Mouse (Mus musculus) kidney, embryonic 15.5 days (tissue): ENCODE measurements around the gene Enho. TPM values are rescaled to one million over a fixed set of nuclear protein-coding genes. Genes with fewer than 3 reads are reported as not detected.

Experiments
- ATAC-seq: fragments of 200-750 bp; cut with Nextera tagmentation; replicated peaks from 2 replicates; pipeline ENCODE4 v1.8.0; 2017; ENCODE audit warnings: moderate TSS enrichment; ENCODE audit not compliant: low FRiP score
- H3K27ac ChIP-seq: fragments of 300-500 bp; sonication (generic); 2 replicates; pipeline ENCODE4 v1.5.1; 2015; ENCODE audit warnings: mild to moderate bottlenecking, inconsistent platforms
- H3K27me3 ChIP-seq: fragments of 300-500 bp; sonication (generic); 2 replicates; pipeline ENCODE4 v1.6.1; 2015; ENCODE audit warnings: inconsistent platforms
- H3K36me3 ChIP-seq: fragments of 300-500 bp; sonication (generic); 2 replicates; pipeline ENCODE4 v1.6.1; 2015; ENCODE audit warnings: inconsistent platforms
- H3K4me1 ChIP-seq: fragments of 300-500 bp; sonication (generic); 2 replicates; pipeline ENCODE4 v1.6.1; 2015; ENCODE audit warnings: inconsistent platforms
- H3K4me2 ChIP-seq: fragments of 300-500 bp; sonication (generic); 2 replicates; pipeline ENCODE4 v1.6.1; 2015; ENCODE audit warnings: moderate library complexity, mild to moderate bottlenecking, inconsistent platforms
- H3K4me3 ChIP-seq: fragments of 300-500 bp; sonication (generic); replicated peaks from 2 replicates; pipeline ENCODE4 v1.5.1; 2015; ENCODE audit warnings: mild to moderate bottlenecking, inconsistent platforms
- H3K9ac ChIP-seq: fragments of 300-500 bp; sonication (generic); 2 replicates; pipeline ENCODE4 v1.6.1; 2015; ENCODE audit warnings: mild to moderate bottlenecking, inconsistent platforms
- H3K9me3 ChIP-seq: fragments of 300-500 bp; sonication (generic); replicated peaks from 2 replicates; pipeline ENCODE4 v1.6.1; 2016; ENCODE audit warnings: inconsistent platforms
- WGBS: fragments of 180-500 bp; shearing (Covaris S2); methylation state at CpG from one replicate; pipeline ENCODE4 v1.1.7; 2015; ENCODE audit warnings: mixed read lengths; 5-methylcytosine and 5-hydroxymethylcytosine counted together
- polyA plus RNA-seq: library from polyadenylated mRNA; unstranded; fragments of >200 nt; fragmentation: Nextera tagmentation; extraction: Ambion mirVana; gene quantifications from 2 replicates; pipeline ENCODE4 v1.2.1, GENCODE M21; 2015

Gene Enho
- polyA plus RNA-seq, 1 experiment from 2014 or later, result 22.6 TPM

- H3K27ac ChIP-seq, result peak overlapping the region; percentile 61
- peak; percentile 34; the same call in 1 of the 2 replicates for ATAC-seq
- peaks cover 81% of the 10 kb centered on the region for H3K4me1 ChIP-seq
These were observed 37.0 kb upstream of the Enho start for GRCm38 (mm10) chr4:41677006-41677629.

GRCm38 (mm10) chr4:41676248-41677005, 36.3 kb upstream of the Enho start:
- Histone ChIP-seq H3K36me3 (no peaks in the 10 kb centered on the region; the same call in 1 of the 2 replicates), H3K4me2 (no peak overlapping the region), H3K4me3 (no peak overlapping the region), H3K4me1 (peaks cover 84% of the 10 kb centered on the region), H3K9me3 (no peaks in the 10 kb centered on the region), H3K9ac (no peak overlapping the region), H3K27me3 (peaks cover 7% of the 10 kb centered on the region; the same call in 1 of the 2 replicates), H3K27ac (peak overlapping the region; percentile 61; the same call in 1 of the 2 replicates)
- 44% methylated on average over 17 of the region's 17 CpGs for WGBS
- peak; percentile 5; the same call in 1 of the 2 replicates for ATAC-seq

More at GRCm38 (mm10) chr4:41677006-41677629, 37.0 kb upstream of the Enho start:
- Histone ChIP-seq H3K27me3 (peaks cover 6% of the 10 kb centered on the region; the same call in 1 of the 2 replicates), H3K4me2 (no peak overlapping the region), H3K4me3 (no peak overlapping the region), H3K9ac (no peak overlapping the region), H3K9me3 (no peaks in the 10 kb centered on the region), H3K36me3 (no peaks in the 10 kb centered on the region; the same call in 1 of the 2 replicates)
- 28% methylated on average over 13 of the region's 13 CpGs for WGBS

- peaks cover 9% of the 10 kb centered on the region; the same call in 1 of the 2 replicates for H3K27me3 ChIP-seq
- H3K27ac ChIP-seq, result no peak overlapping the region
- no peak for ATAC-seq
- 67% methylated on average over 19 of the region's 19 CpGs for WGBS
- no peak overlapping the region for H3K4me3 ChIP-seq
- no peak overlapping the region for H3K9ac ChIP-seq
- H3K4me2 ChIP-seq, result no peak overlapping the region
- H3K4me1 ChIP-seq, result peaks cover 70% of the 10 kb centered on the region
- H3K36me3 ChIP-seq, result peaks cover 22% of the 10 kb centered on the region
- H3K9me3 ChIP-seq, result no peaks in the 10 kb centered on the region
These were observed 33.1 kb upstream of the Enho start for GRCm38 (mm10) chr4:41673186-41673585.

GRCm38 (mm10) chr4:41672522-41672963, 32.4 kb upstream of the Enho start:
- 22% methylated on average over 8 of the region's 8 CpGs for WGBS
- Histone ChIP-seq H3K27ac (peak overlapping the region; percentile 28; the same call in 1 of the 2 replicates), H3K9ac (no peak overlapping the region), H3K27me3 (peaks cover 9% of the 10 kb centered on the region; the same call in 1 of the 2 replicates), H3K36me3 (peaks cover 22% of the 10 kb centered on the region), H3K4me2 (0 out of 2 replicates have a peak overlapping the region, but pooled peaks have one; percentile 2), H3K4me3 (no peak overlapping the region), H3K4me1 (peaks cover 63% of the 10 kb centered on the region), H3K9me3 (no peaks in the 10 kb centered on the region)
- ATAC-seq, result peak; percentile 26

- peak; percentile 12; the same call in 1 of the 2 replicates for ATAC-seq
- no peaks in the 10 kb centered on the region for H3K9me3 ChIP-seq
- H3K4me3 ChIP-seq, result no peak overlapping the region
- H3K27me3 ChIP-seq, result peaks cover 9% of the 10 kb centered on the region; the same call in 1 of the 2 replicates
- 10% methylated on average over 8 of the region's 8 CpGs for WGBS
- peak overlapping the region; percentile 28; the same call in 1 of the 2 replicates for H3K27ac ChIP-seq
- peak overlapping the region; percentile 2; the same call in 1 of the 2 replicates for H3K4me2 ChIP-seq
- H3K4me1 ChIP-seq, result peaks cover 60% of the 10 kb centered on the region
- H3K9ac ChIP-seq, result no peak overlapping the region
- H3K36me3 ChIP-seq, result peaks cover 22% of the 10 kb centered on the region
These were observed 31.9 kb upstream of the Enho start for GRCm38 (mm10) chr4:41671963-41672480.

GRCm38 (mm10) chr4:41671500-41671899, 31.4 kb upstream of the Enho start:
- Histone ChIP-seq H3K36me3 (peaks cover 22% of the 10 kb centered on the region), H3K4me3 (no peak overlapping the region), H3K9ac (no peak overlapping the region), H3K27me3 (0 out of 2 replicates have a peak, but pooled peaks cover 6% of the 10 kb centered on the region), H3K4me2 (no peak overlapping the region; the same call in 1 of the 2 replicates), H3K27ac (0 out of 2 replicates have a peak overlapping the region, but pooled peaks have one; percentile 28), H3K4me1 (peaks cover 60% of the 10 kb centered on the region), H3K9me3 (no peaks in the 10 kb centered on the region)
- ATAC-seq, result peak; percentile 23; the same call in 1 of the 2 replicates
- WGBS, result 19% methylated on average over 5 of the region's 5 CpGs

- H3K36me3 ChIP-seq, result peaks cover 22% of the 10 kb centered on the region
- H3K9me3 ChIP-seq, result no peaks in the 10 kb centered on the region
- H3K27ac ChIP-seq, result no peak overlapping the region
- peaks cover 58% of the 10 kb centered on the region for H3K4me1 ChIP-seq
- 86% methylated on average over 18 of the region's 18 CpGs for WGBS
- H3K4me2 ChIP-seq, result no peak overlapping the region
- no peak overlapping the region for H3K4me3 ChIP-seq
- H3K27me3 ChIP-seq, result 0 out of 2 replicates have a peak, but pooled peaks cover 6% of the 10 kb centered on the region
- no peak overlapping the region for H3K9ac ChIP-seq
- ATAC-seq, result no peak
These were observed 30.7 kb upstream of the Enho start for GRCm38 (mm10) chr4:41670836-41671235.

GRCm38 (mm10) chr4:41666646-41667045, 26.5 kb upstream of the Enho start:
- no peak for ATAC-seq
- 46% methylated on average over 11 of the region's 11 CpGs for WGBS
- peaks cover 22% of the 10 kb centered on the region for H3K36me3 ChIP-seq
- peaks cover 19% of the 10 kb centered on the region for H3K27me3 ChIP-seq
- H3K4me1 ChIP-seq, result peaks cover 72% of the 10 kb centered on the region
- no peak overlapping the region for H3K9ac ChIP-seq
- H3K4me2 ChIP-seq, result no peak overlapping the region
- H3K9me3 ChIP-seq, result no peaks in the 10 kb centered on the region
- peak overlapping the region; percentile 78 for H3K27ac ChIP-seq
- H3K4me3 ChIP-seq, result no peak overlapping the region

- Histone ChIP-seq H3K27me3 (peaks cover 21% of the 10 kb centered on the region), H3K27ac (peak overlapping the region; percentile 91), H3K4me3 (no peak overlapping the region), H3K9ac (peak overlapping the region; percentile 10; the same call in 1 of the 2 replicates), H3K36me3 (peaks cover 14% of the 10 kb centered on the region), H3K9me3 (no peaks in the 10 kb centered on the region), H3K4me1 (peaks cover 73% of the 10 kb centered on the region), H3K4me2 (peak overlapping the region; percentile 30)
- WGBS, result 4% methylated on average over 6 of the region's 8 CpGs
- ATAC-seq, result peak; percentile 69
These were observed 25.0 kb upstream of the Enho start for GRCm38 (mm10) chr4:41665009-41665675.

- Histone ChIP-seq H3K27ac (peak overlapping the region; percentile 91), H3K4me3 (no peak overlapping the region), H3K36me3 (peaks cover 7% of the 10 kb centered on the region; the same call in 1 of the 2 replicates), H3K4me2 (peak overlapping the region; percentile 30), H3K4me1 (peaks cover 75% of the 10 kb centered on the region), H3K27me3 (peaks cover 21% of the 10 kb centered on the region), H3K9me3 (no peaks in the 10 kb centered on the region), H3K9ac (0 out of 2 replicates have a peak overlapping the region, but pooled peaks have one; percentile 1)
- 12% methylated on average over 7 of the region's 7 CpGs for WGBS
- peak; percentile 63 for ATAC-seq
These were observed 24.4 kb upstream of the Enho start for GRCm38 (mm10) chr4:41664533-41664932.

- Histone ChIP-seq H3K36me3 (no peaks in the 10 kb centered on the region), H3K4me3 (no peak overlapping the region), H3K4me1 (peaks cover 84% of the 10 kb centered on the region), H3K4me2 (0 out of 2 replicates have a peak overlapping the region, but pooled peaks have one; percentile 10), H3K27me3 (peaks cover 21% of the 10 kb centered on the region), H3K9me3 (no peaks in the 10 kb centered on the region), H3K27ac (peak overlapping the region; percentile 91; the same call in 1 of the 2 replicates), H3K9ac (no peak overlapping the region)
- ATAC-seq, result 0 out of 2 replicates have a peak, but pooled peaks have one; percentile 5
- WGBS, result 16% methylated on average over 9 of the region's 9 CpGs
These were observed 23.5 kb upstream of the Enho start for GRCm38 (mm10) chr4:41663614-41664013.
